Mouse (Mus musculus): ENCODE measurements at regions not wholly inside any gene's neighbourhood (a gene's known extent, or its start where the extent isn't known, plus 50 kb on each side); places are given as distances from the start of the nearest gene placed in this dataset.

- DNase-seq (ENCODE audit: low spot score in 2 of 2): no peak
These were observed 52.0 kb upstream of the Tent5a start for GRCm38 (mm10) chr9:85379135-85379534.

Measured in thymus, postnatal 10 days (tissue).